Mouse (Mus musculus) forebrain, embryonic 13.5 days (tissue): ENCODE measurements around the gene Nop16. TPM values are rescaled to one million over a fixed set of nuclear protein-coding genes. Genes with fewer than 3 reads are reported as not detected.
A peak's percentile ranks its signal among the peaks of the same experiment; 100 is the strongest.

Experiments used
- ATAC-seq: fragments of 200-750 bp; cut with Nextera tagmentation; 2 replicates; pipeline ENCODE4 v1.8.0; 2017
- H3K27ac ChIP-seq: fragments of 300-500 bp; sonication (generic); 2 replicates; pipeline ENCODE4 v1.5.1; 2015; ENCODE audit warnings: inconsistent platforms, mild to moderate bottlenecking, moderate library complexity
- H3K27me3 ChIP-seq: fragments of 300-500 bp; sonication (generic); 2 replicates; pipeline ENCODE4 v1.6.1; 2015; ENCODE audit warnings: mild to moderate bottlenecking, inconsistent platforms
- H3K36me3 ChIP-seq: fragments of 300-500 bp; sonication (generic); 2 replicates; pipeline ENCODE4 v1.6.1; 2015; ENCODE audit warnings: mild to moderate bottlenecking, inconsistent platforms; ENCODE audit not compliant: poor library complexity, severe bottlenecking
- H3K4me1 ChIP-seq: fragments of 300-500 bp; sonication (generic); 2 replicates; pipeline ENCODE4 v1.6.1; 2015; ENCODE audit warnings: inconsistent platforms
- H3K4me2 ChIP-seq: fragments of 300-500 bp; sonication (generic); 2 replicates; pipeline ENCODE4 v1.6.1; 2015; ENCODE audit warnings: inconsistent platforms, mild to moderate bottlenecking, moderate library complexity
- H3K4me3 ChIP-seq: fragments of 300-500 bp; sonication (generic); 2 replicates; pipeline ENCODE4 v1.5.1; 2015; ENCODE audit warnings: mild to moderate bottlenecking, inconsistent platforms
- H3K9ac ChIP-seq: fragments of 300-500 bp; sonication (generic); 2 replicates; pipeline ENCODE4 v1.6.1; 2015; ENCODE audit warnings: mild to moderate bottlenecking, inconsistent platforms
- H3K9me3 ChIP-seq: fragments of 300-500 bp; sonication (generic); replicated peaks from 2 replicates; pipeline ENCODE4 v1.6.1; 2016; ENCODE audit warnings: inconsistent platforms
- WGBS: fragments of 180-500 bp; shearing (Covaris S2); methylation state at CpG from one replicate; pipeline ENCODE4 v1.1.7; 2015; 5-methylcytosine and 5-hydroxymethylcytosine counted together
- polyA plus RNA-seq: library from polyadenylated mRNA; unstranded; fragments of >200 nt; fragmentation: Nextera tagmentation; extraction: Ambion mirVana; gene quantifications from 2 replicates; pipeline ENCODE4 v1.2.1, GENCODE M21; 2015

The Nop16 gene
- polyA plus RNA-seq, 1 experiment from 2014 or later = 66.2 TPM

- Histone ChIP-seq H3K4me3 (peak overlapping the region; percentile 62), H3K9ac (peak overlapping the region; percentile 81), H3K9me3 (no peaks in the 10 kb centered on the region), H3K27me3 (peaks cover 24% of the 10 kb centered on the region), H3K36me3 (no peaks in the 10 kb centered on the region), H3K27ac (0 out of 2 replicates have a peak overlapping the region, but pooled peaks have one; percentile 40), H3K4me2 (peak overlapping the region; percentile 85), H3K4me1 (peaks cover 21% of the 10 kb centered on the region)
- 7% methylated on average over 13 of the region's 13 CpGs for WGBS
- ATAC-seq = 0 out of 2 replicates have a peak, but pooled peaks have one; percentile 16
Observed at GRCm38 (mm10) chr13:54610613-54610971, 20.7 kb upstream of the Nop16 start.

- Histone ChIP-seq H3K27ac (no peak overlapping the region), H3K27me3 (peaks cover 32% of the 10 kb centered on the region), H3K4me2 (peak overlapping the region; percentile 39), H3K4me3 (no peak overlapping the region), H3K4me1 (peaks cover 21% of the 10 kb centered on the region), H3K9ac (peak overlapping the region; percentile 48; the same call in 1 of the 2 replicates), H3K9me3 (no peaks in the 10 kb centered on the region), H3K36me3 (no peaks in the 10 kb centered on the region)
- WGBS = 19% methylated on average over 1 of the region's 1 CpGs
- ATAC-seq = no peak
Observed at GRCm38 (mm10) chr13:54609301-54609700, 19.4 kb upstream of the Nop16 start.

GRCm38 (mm10) chr13:54608666-54609065 is 18.8 kb upstream of the Nop16 start:
- Histone ChIP-seq H3K4me1 (peaks cover 21% of the 10 kb centered on the region), H3K9me3 (no peaks in the 10 kb centered on the region), H3K4me3 (no peak overlapping the region; the same call in 1 of the 2 replicates), H3K27ac (no peak overlapping the region), H3K36me3 (no peaks in the 10 kb centered on the region), H3K4me2 (peak overlapping the region; percentile 39), H3K27me3 (peaks cover 33% of the 10 kb centered on the region), H3K9ac (peak overlapping the region; percentile 48)
- ATAC-seq = no peak
- WGBS = 7% methylated on average over 8 of the region's 8 CpGs

GRCm38 (mm10) chr13:54608002-54608401 is 18.1 kb upstream of the Nop16 start:
- no peaks in the 10 kb centered on the region for H3K36me3 ChIP-seq
- H3K9me3 ChIP-seq = no peaks in the 10 kb centered on the region
- no peak for ATAC-seq
- no peak overlapping the region for H3K4me2 ChIP-seq
- 70% methylated on average over 3 of the region's 3 CpGs for WGBS
- peaks cover 33% of the 10 kb centered on the region for H3K27me3 ChIP-seq
- no peak overlapping the region for H3K27ac ChIP-seq
- no peak overlapping the region for H3K9ac ChIP-seq
- no peak overlapping the region for H3K4me3 ChIP-seq
- H3K4me1 ChIP-seq = peaks cover 24% of the 10 kb centered on the region

GRCm38 (mm10) chr13:54607204-54607603 is 17.3 kb upstream of the Nop16 start:
- no peak overlapping the region for H3K27ac ChIP-seq
- no peak overlapping the region for H3K9ac ChIP-seq
- peaks cover 24% of the 10 kb centered on the region for H3K4me1 ChIP-seq
- no peak for ATAC-seq
- H3K36me3 ChIP-seq = no peaks in the 10 kb centered on the region
- peaks cover 34% of the 10 kb centered on the region for H3K27me3 ChIP-seq
- no peak overlapping the region for H3K4me2 ChIP-seq
- 77% methylated on average over 5 of the region's 5 CpGs for WGBS
- H3K4me3 ChIP-seq = no peak overlapping the region
- H3K9me3 ChIP-seq = no peaks in the 10 kb centered on the region

- H3K4me2 ChIP-seq = no peak overlapping the region
- no peaks in the 10 kb centered on the region for H3K9me3 ChIP-seq
- 88% methylated on average over 5 of the region's 5 CpGs for WGBS
- no peak overlapping the region for H3K9ac ChIP-seq
- H3K4me3 ChIP-seq = no peak overlapping the region
- no peak for ATAC-seq
- no peaks in the 10 kb centered on the region for H3K36me3 ChIP-seq
- no peak overlapping the region for H3K27ac ChIP-seq
- peaks cover 39% of the 10 kb centered on the region for H3K27me3 ChIP-seq
- H3K4me1 ChIP-seq = peaks cover 13% of the 10 kb centered on the region
Observed at GRCm38 (mm10) chr13:54605426-54605825, 15.5 kb upstream of the Nop16 start.

GRCm38 (mm10) chr13:54604221-54604620 is 14.3 kb upstream of the Nop16 start:
- no peak overlapping the region for H3K4me2 ChIP-seq
- H3K27ac ChIP-seq = no peak overlapping the region
- ATAC-seq = no peak
- H3K36me3 ChIP-seq = peaks cover 4% of the 10 kb centered on the region
- H3K9me3 ChIP-seq = no peaks in the 10 kb centered on the region
- WGBS = 22% methylated on average over 4 of the region's 4 CpGs
- H3K27me3 ChIP-seq = peaks cover 38% of the 10 kb centered on the region
- no peak overlapping the region for H3K9ac ChIP-seq
- H3K4me3 ChIP-seq = no peak overlapping the region
- H3K4me1 ChIP-seq = peaks cover 11% of the 10 kb centered on the region

GRCm38 (mm10) chr13:54603501-54603900 is 13.6 kb upstream of the Nop16 start:
- H3K9ac ChIP-seq = no peak overlapping the region
- peaks cover 11% of the 10 kb centered on the region for H3K36me3 ChIP-seq
- no peak for ATAC-seq

GRCm38 (mm10) chr13:54602639-54603111 is 12.8 kb upstream of the Nop16 start:
- Histone ChIP-seq H3K27me3 (peaks cover 27% of the 10 kb centered on the region), H3K4me1 (0 out of 2 replicates have a peak, but pooled peaks cover 3% of the 10 kb centered on the region), H3K9me3 (no peaks in the 10 kb centered on the region), H3K4me3 (no peak overlapping the region), H3K27ac (no peak overlapping the region), H3K36me3 (peaks cover 19% of the 10 kb centered on the region), H3K9ac (no peak overlapping the region), H3K4me2 (no peak overlapping the region)
- no peak for ATAC-seq
- 54% methylated on average over 3 of the region's 3 CpGs for WGBS

More at GRCm38 (mm10) chr13:54603501-54603900, 13.6 kb upstream of the Nop16 start:
- H3K27ac ChIP-seq = no peak overlapping the region
- peaks cover 30% of the 10 kb centered on the region for H3K27me3 ChIP-seq
- H3K9me3 ChIP-seq = no peaks in the 10 kb centered on the region
- peaks cover 4% of the 10 kb centered on the region for H3K4me1 ChIP-seq
- H3K4me3 ChIP-seq = no peak overlapping the region
- H3K4me2 ChIP-seq = no peak overlapping the region

- WGBS = 91% methylated on average over 12 of the region's 12 CpGs
Observed at GRCm38 (mm10) chr13:54598622-54599143, 8.8 kb upstream of the Nop16 start.

GRCm38 (mm10) chr13:54596870-54597269 is 7.0 kb upstream of the Nop16 start:
- peaks cover 36% of the 10 kb centered on the region for H3K36me3 ChIP-seq
- ATAC-seq = no peak
- no peaks in the 10 kb centered on the region for H3K9me3 ChIP-seq
- no peak overlapping the region for H3K9ac ChIP-seq
- no peak overlapping the region for H3K27ac ChIP-seq
- 74% methylated on average over 5 of the region's 5 CpGs for WGBS
- H3K27me3 ChIP-seq = peaks cover under 1% of the 10 kb centered on the region
- peaks cover 1% of the 10 kb centered on the region; the same call in 1 of the 2 replicates for H3K4me1 ChIP-seq
- no peak overlapping the region for H3K4me2 ChIP-seq
- no peak overlapping the region for H3K4me3 ChIP-seq

More at GRCm38 (mm10) chr13:54598622-54599143, 8.8 kb upstream of the Nop16 start:
- H3K4me3 ChIP-seq = no peak overlapping the region
- peaks cover 34% of the 10 kb centered on the region for H3K36me3 ChIP-seq
- no peak overlapping the region for H3K27ac ChIP-seq
- ATAC-seq = no peak
- H3K4me1 ChIP-seq = peaks cover 3% of the 10 kb centered on the region; the same call in 1 of the 2 replicates
- peaks cover 6% of the 10 kb centered on the region for H3K27me3 ChIP-seq
- H3K9me3 ChIP-seq = no peaks in the 10 kb centered on the region
- no peak overlapping the region for H3K9ac ChIP-seq
- no peak overlapping the region for H3K4me2 ChIP-seq

- no peak for ATAC-seq
- no peak overlapping the region for H3K27ac ChIP-seq
- 89% methylated on average over 8 of the region's 8 CpGs for WGBS
Observed at GRCm38 (mm10) chr13:54596107-54596690, 6.3 kb upstream of the Nop16 start.

More at GRCm38 (mm10) chr13:54596107-54596690, 6.3 kb upstream of the Nop16 start:
- no peaks in the 10 kb centered on the region for H3K9me3 ChIP-seq
- no peak overlapping the region for H3K9ac ChIP-seq
- H3K36me3 ChIP-seq = peaks cover 36% of the 10 kb centered on the region
- no peak overlapping the region for H3K4me3 ChIP-seq
- H3K4me1 ChIP-seq = peaks cover 8% of the 10 kb centered on the region
- no peaks in the 10 kb centered on the region for H3K27me3 ChIP-seq
- no peak overlapping the region for H3K4me2 ChIP-seq
